Mouse (Mus musculus) liver, embryonic 14.5 days (tissue): Measurements from ENCODE around the gene Ntng1.

ENCODE experiments used
- CTCF ChIP-seq: IDR thresholded peaks from 2 replicates; pipeline ENCODE4 v1.5.1; 2016; ENCODE audit warnings: antibody characterized with exemption, low read depth, control low read depth
- EP300 ChIP-seq: IDR thresholded peaks from 2 replicates; pipeline ENCODE4 v1.6.1; 2016; ENCODE audit warnings: antibody characterized with exemption, low read depth

- TF ChIP-seq CTCF (no peak), EP300 (no peak)
Observed at GRCm38 (mm10) chr3:110142314-110143205, 1.3 kb downstream of the Ntng1 start.
